Mouse (Mus musculus) G1E (cell line): Measurements from ENCODE around the gene Cmip.

Experiments
- CTCF ChIP-seq: IDR thresholded peaks from 2 replicates; pipeline ENCODE4 v1.5.1; 2012; ENCODE audit warnings: low read depth, low read length, inconsistent platforms, mixed read lengths
- GATA1 ChIP-seq: IDR thresholded peaks from 2 replicates; pipeline ENCODE4 v1.6.1; 2012; ENCODE audit warnings: borderline replicate concordance, low read length, inconsistent platforms, mixed read lengths
- GATA2 ChIP-seq: IDR thresholded peaks from 2 replicates; pipeline ENCODE4 v1.6.1; 2012; ENCODE audit warnings: low read depth, low read length, inconsistent platforms, borderline replicate concordance
- POLR2AphosphoS5 ChIP-seq: IDR thresholded peaks from 2 replicates; pipeline ENCODE4 v1.6.1; 2012; ENCODE audit warnings: low read depth, low read length, inconsistent platforms; ENCODE audit not compliant: insufficient replicate concordance
- TAL1 ChIP-seq: conservative IDR thresholded peaks from 2 replicates; pipeline ENCODE4 v1.6.1; 2012; ENCODE audit warnings: low read depth, low read length, inconsistent platforms, mixed read lengths

GRCm38 (mm10) chr8:117370009-117370408 is 113.1 kb downstream of the Cmip start:
- no peak for TF ChIP-seq CTCF
- no peak for TF ChIP-seq TAL1
- TF ChIP-seq GATA1 = no peak
- no peak for TF ChIP-seq GATA2
- TF ChIP-seq POLR2AphosphoS5 = no peak
